Mouse (Mus musculus) lung, adult 2 months (tissue): ENCODE data around the gene Ptrhd1.

ENCODE experiments used
- CTCF ChIP-seq: fragments of 200-500 bp; IDR thresholded peaks from 2 replicates; pipeline ENCODE4 v1.5.1; 2011; ENCODE audit warnings: mild to moderate bottlenecking, low read length, control low read depth; ENCODE audit not compliant: insufficient read depth
- POLR2A ChIP-seq: fragments of 200-500 bp; IDR thresholded peaks from 2 replicates; pipeline ENCODE4 v1.6.1; 2011; ENCODE audit warnings: low read depth, mild to moderate bottlenecking, control low read depth, low read length, borderline replicate concordance; ENCODE audit errors: extremely low read depth

- peak; percentile 20; the same call in 1 of the 2 replicates for TF ChIP-seq CTCF
- no peak for TF ChIP-seq POLR2A
Measured at GRCm38 (mm10) chr12:4208405-4209133, 25.3 kb upstream of the Ptrhd1 start.
